Comparison of ENCODE assay signal across 20 mouse cellular contexts in genomic region chr13:46416021-46416420, GRCm38 (mm10). TPM values are rescaled to one million over a fixed set of nuclear protein-coding genes. Genes with fewer than 3 reads are reported as not detected.
"Had no signal": no experiment of that assay in that cellular context is flagged by ENCODE, and none has a peak within 500 bp of the region (broad histone marks: within the 10 kb centered on the region; RNA-seq: fewer than 3 reads in every experiment).

No protein-coding gene starts in this region.

- H3K9me3 ChIP-seq: liver, embryonic 13.5 days; neural tube, embryonic 12.5 days; neural tube, embryonic 15.5 days had no signal

- H3K4me1 ChIP-seq: liver, embryonic 13.5 days had no signal

- H3K27me3 ChIP-seq: neural tube, embryonic 12.5 days; neural tube, embryonic 15.5 days had no signal

- H3K4me2 ChIP-seq: liver, embryonic 13.5 days; midbrain, embryonic 11.5 days; neural tube, embryonic 12.5 days; neural tube, embryonic 15.5 days had no signal

- DNase-seq: kidney, adult 9 months; kidney, postnatal 14 days; kidney, postnatal 4 days; liver, embryonic 13.5 days; lung, adult 2 months; lung, postnatal 14 days; lung, postnatal 4 days; right cerebral cortex, adult 18-20 months; right cerebral cortex, postnatal 14 days; right cerebral cortex, postnatal 4 days; thymus, adult 2 months; thymus, postnatal 14 days; thymus, postnatal 4 days had no signal

- H3K9ac ChIP-seq: liver, embryonic 13.5 days; neural tube, embryonic 12.5 days; neural tube, embryonic 15.5 days had no signal

- H3K4me3 ChIP-seq: liver, embryonic 13.5 days; neural tube, embryonic 12.5 days; neural tube, embryonic 15.5 days had no signal

- H3K36me3 ChIP-seq: liver, embryonic 13.5 days; neural tube, embryonic 12.5 days; neural tube, embryonic 15.5 days had no signal

- H3K27ac ChIP-seq: liver, embryonic 13.5 days; neural tube, embryonic 12.5 days; neural tube, embryonic 15.5 days; stomach, postnatal 0 days had no signal

RNA-seq across cellular contexts. Expression of gene Rbm24, which starts 2.2 kb away (rescaled TPM):
- total RNA-seq: megakaryocyte progenitor cell, adult 5-6 weeks; megakaryocyte-erythroid progenitor cell, adult 5-6 weeks had no signal
- polyA plus RNA-seq: liver, adult 2 months had no signal
